Mouse (Mus musculus) adrenal gland, postnatal 36 days (tissue): ENCODE measurements around the gene Nol3. TPM values are rescaled to one million over a fixed set of nuclear protein-coding genes. Genes with fewer than 3 reads are reported as not detected.
"Not testable (repeated sequence)": the region's sequence is repeated elsewhere in the genome, so short reads cannot be mapped to it uniquely, and the experiment has no call there.

Experiments
- DNase-seq, 2 experiments: peaks; one replicate each; pipeline ENCODE4 v3.0.0; 2021; ENCODE audit warnings: mixed read lengths in 1 of 2
- total RNA-seq, 2 experiments: library from RNA; stranded (reverse); gene quantifications; 2 replicates each; pipeline ENCODE4 v1.2.3; 2021

Nol3 gene
- total RNA-seq, 2 experiments from 2014 or later, result 5.5 TPM

DNA sequence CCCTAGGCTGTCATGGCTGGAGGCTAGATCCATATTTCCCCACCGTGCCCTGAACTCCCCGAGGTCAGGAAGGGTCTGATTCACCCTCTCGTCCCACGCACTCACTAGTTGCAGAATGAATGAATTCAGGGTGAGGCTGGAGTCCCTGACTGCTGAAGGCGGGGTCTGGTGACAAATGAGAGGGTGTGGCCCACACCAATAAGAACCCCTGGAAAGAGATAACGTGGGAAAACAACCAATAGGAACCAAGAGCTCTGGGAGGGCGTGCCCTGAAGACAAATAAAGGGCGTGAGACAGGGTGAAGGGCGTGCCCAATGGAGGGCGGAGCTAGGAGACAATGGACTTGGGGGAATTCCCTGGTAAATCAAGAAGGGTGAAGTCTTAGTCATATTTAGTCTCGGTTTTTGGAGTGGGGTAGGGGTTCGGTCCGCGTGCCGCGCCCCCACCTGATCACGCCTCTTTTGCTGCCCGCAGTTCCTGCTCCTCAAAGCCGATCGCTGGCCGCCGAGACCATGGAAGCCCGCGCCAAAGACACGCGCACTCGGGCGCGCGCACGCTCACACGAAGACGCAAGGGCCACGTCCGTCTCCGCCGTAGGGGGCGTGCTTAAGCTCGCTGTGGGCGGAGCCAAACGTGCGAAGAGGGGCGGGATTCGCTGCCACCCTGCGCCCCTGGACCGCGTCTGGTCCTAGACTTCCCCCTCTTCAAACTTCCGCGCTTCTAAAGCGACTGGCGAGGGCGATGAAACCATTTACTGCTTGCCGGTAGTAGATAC, 13.2 kb downstream of the Nol3 start:
- peak; percentile 93 to 95 for DNase-seq

GRCm38 (mm10) chr8:105289805-105290460, 14.0 kb downstream of the Nol3 start, which contains the start of gene 4931428F04Rik:
TSS of gene 4931428F04Rik (minus strand) at chr8:105289864.
- DNase-seq, result peak; percentile 59 to 63

DNA sequence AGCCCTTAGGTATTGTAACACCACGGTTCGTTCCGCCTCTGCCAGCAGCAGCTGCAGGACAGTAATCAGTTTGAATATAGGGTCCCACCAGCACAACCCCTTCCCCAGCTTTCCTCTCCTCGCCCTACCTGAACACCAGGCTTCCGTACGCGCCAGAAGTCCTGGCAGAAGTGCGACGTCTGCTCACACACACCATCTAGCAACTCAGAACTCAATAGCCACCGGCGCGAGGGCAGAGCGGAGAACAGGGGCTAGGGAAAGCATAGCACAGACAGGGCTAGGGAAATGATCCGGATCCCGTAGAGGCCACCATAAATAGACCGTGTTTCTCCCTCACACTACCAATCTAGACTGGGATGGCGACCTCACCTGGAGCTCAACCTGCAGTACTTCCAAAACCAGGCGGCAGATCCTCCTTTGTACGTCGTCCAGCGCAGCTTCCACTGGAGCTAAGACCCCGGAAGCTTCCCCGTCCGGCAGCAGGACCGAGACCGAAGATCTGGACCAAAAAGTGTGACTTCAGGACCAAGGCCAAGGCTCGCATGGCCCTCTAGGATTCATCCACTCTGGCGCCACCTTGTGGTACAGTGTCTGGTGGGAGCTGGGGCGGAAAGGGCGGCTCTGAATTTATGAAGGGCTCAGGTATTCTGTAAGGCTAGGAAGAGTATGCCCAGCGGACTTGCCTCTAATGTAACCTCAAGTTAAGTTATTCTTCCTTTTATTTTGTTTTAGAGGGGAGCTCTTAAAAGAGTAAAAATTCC, 14.8 kb downstream of the Nol3 start:
- DNase-seq, result peak; percentile 90 to 92

GRCm38 (mm10) chr8:105291364-105291763, 15.4 kb downstream of the Nol3 start:
- not testable (repeated sequence) for DNase-seq

DNA sequence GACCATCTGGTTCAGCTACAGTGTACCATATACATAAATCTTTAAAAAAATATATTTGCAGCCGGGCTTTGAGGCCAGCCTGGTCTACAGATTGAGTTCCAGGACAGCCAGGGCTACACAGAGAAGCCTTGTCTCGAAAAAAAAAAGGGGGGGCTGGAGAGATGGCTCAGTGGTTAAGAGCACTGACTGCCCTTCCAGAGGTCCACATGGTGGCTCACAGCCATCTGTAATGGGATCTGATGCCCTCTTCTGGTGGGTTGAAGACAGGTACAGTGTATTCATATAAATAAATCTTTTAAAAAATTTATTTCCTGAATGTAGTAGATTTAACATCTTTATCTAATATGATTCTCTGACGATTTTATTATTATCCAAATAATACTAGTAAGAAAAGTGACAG, 15.9 kb downstream of the Nol3 start:
- not testable (repeated sequence) for DNase-seq

- DNase-seq, result no peak
Measured at GRCm38 (mm10) chr8:105292471-105292870, 16.5 kb downstream of the Nol3 start.

GRCm38 (mm10) chr8:105293405-105293804, 17.5 kb downstream of the Nol3 start:
- no peak for DNase-seq

- no peak for DNase-seq
Measured at GRCm38 (mm10) chr8:105294776-105295175, 18.8 kb downstream of the Nol3 start.

GRCm38 (mm10) chr8:105295256-105295655, 19.3 kb downstream of the Nol3 start:
- no peak for DNase-seq

DNA sequence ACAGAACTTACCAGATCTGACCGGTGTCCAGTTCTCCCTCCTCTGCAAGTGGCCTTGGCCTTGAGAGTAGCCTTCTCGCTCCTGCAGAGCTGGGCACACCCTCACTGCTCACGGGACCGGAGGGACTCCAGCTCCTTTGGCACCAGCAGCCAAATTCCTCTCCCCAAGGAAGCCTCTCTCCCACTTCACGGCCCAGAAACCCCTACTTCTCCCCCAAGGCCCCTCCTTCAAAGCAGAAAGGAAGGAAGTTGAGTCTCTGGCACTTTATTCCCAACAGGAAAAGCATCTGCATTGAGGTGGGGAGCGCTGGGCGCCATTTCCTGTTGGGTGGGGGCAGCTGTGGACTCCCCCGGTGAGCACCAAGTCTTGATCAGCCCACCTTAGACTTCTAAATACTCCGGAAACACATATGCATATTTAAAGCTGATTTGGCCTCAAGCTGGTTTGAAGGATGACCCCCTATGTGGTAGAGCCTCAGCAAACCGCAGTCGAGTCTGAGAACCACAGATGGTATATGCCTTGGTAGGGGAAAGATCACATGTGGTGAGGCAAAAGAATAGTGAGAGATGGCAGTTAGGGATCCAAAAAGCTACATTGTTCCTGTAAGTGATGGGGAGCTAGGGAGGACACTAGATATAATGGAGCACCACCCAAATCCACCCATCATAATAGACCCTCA, 20.1 kb downstream of the Nol3 start, which contains the start of gene Exoc3l:
Gene Exoc3l (minus strand): TSS at position 207 of the 679 bp plus-strand sequence.
- DNase-seq, result peak; percentile 81 to 82

GRCm38 (mm10) chr8:105297511-105298192, 21.7 kb downstream of the Nol3 start, which contains the start of gene E2f4:
TSS of gene E2f4 (plus strand) at chr8:105297663.
- DNase-seq, result peak; percentile 96 to 97

- no peak for DNase-seq
Measured at GRCm38 (mm10) chr8:105298351-105299252, 22.7 kb downstream of the Nol3 start.

GRCm38 (mm10) chr8:105299962-105300361, 24.0 kb downstream of the Nol3 start:
- no peak for DNase-seq

DNA sequence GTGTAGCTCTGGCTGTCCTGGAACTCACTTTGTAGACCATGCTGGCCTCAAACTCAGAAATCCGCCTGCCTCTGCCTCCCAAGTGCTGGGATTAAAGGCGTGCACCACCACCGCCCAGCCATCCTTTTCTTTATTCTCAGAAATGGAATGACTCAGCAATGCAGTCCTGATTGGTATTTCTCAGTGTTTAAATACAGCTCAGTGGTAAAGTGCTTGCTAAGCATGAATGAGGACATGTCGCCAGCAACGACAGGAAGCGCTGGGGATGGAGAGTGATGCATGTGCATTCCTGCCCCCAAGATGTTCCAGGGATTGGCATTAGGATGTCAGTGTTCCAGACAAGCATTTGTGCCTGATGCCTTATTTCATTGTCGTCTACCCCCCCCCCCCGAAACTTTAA, 27.5 kb downstream of the Nol3 start:
- DNase-seq, result no peak

DNA sequence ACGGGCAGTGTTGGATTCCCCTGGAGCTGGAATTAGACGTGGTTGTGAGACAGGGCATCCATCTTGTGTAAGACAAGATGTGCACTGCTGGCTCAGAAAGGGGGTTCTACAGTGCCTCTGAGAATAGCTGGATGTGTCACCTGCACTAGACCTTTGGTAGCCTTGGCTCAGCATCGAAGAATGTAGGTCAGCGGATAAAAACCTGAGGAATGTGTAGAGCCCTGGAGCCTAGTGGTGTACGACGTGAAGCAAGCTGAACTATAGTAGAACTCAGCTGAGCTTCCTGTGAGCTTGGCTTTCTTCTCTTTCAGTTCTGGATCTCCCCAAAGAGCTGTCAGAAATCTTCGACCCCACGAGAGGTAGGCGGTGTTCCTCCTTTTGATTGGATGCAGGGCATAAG, 27.9 kb downstream of the Nol3 start:
- DNase-seq, result no peak

DNA sequence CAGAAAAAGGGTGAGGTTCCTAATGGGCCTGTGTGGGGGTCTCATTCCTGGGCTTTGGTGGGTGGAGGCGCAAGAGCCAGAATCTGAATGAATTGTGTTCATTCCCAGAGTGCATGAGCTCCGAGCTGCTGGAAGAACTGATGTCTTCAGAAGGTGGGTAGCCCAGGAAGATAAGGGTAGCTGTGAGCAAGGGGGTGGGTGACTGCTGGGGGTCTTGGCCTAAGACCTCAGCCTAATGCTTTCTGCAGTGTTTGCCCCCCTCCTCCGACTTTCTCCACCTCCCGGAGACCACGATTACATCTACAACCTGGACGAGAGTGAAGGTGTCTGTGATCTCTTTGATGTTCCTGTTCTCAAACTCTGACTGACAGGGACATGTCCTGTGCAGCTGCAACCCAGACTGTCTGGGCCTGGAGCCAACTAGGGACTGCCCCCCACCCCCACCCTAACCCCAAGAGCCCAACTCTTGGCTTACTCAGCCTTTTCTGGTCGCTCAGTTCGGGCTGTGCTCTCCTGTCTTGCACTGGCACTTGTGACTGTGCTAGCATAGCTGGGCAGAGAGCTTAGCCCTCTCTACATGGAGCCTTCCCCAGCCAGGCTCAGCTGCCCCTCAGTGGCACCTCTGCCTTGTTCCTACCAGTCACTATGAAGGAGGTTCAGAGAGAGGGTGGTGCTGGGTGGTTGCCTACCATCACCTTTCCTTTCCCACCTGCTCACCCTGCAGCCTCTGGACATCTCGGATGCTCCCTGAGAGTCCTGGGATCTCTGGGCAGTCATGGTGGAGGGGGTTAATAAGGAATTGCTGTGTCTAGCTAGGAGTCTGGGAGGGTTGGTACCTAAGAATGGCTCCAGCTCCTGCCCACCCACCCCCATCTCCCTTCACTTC, 28.6 kb downstream of the Nol3 start:
- no peak for DNase-seq

DNA sequence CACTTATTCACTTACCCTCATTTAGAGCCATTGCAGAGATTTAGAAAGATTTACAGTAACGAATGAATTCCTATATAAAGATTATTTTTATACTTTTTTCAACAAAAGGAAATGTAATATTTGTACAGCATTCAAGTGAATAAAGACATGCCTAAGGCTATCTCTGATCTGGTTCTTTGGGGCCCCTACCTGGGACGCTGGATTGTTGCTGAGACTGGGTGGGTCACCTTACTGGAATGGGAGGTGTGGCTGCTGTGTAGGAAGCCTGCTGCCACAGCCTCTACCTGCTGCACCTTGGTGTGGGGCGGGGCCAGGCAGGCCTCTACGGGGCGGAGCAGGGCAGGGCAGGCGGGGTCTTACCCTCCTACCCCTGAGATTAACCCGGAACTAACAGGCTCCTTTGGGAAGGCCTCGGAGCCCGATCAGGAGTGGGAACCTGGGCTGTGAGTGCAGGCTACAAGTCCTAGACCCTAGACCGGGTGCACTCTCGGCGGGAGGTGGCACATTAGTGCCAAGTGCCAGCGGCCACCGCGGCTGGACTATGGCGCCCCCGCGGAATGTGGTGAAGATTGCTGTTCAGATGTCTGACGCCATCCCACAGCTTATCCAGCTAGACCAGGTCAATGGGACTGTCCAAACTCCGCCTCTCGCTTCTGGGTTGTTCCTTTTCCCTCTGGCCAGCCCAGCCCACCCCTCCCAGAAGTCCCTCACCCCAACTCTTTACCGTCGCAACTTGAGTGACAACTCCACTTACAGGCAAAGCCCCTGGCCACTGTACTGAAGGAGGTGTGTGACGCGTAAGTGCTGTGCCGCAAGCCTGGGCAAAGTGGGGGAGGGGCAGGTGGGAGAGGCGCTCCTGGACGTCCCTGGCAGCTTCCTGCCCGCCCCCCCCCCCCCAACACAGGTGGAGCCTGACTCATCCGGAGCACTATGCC, 29.5 kb downstream of the Nol3 start, which contains the start of gene Elmo3:
Gene Elmo3 (plus strand): TSS at position 391 of the 935 bp plus-strand sequence.
- DNase-seq, result peak; percentile 69 to 81

DNA sequence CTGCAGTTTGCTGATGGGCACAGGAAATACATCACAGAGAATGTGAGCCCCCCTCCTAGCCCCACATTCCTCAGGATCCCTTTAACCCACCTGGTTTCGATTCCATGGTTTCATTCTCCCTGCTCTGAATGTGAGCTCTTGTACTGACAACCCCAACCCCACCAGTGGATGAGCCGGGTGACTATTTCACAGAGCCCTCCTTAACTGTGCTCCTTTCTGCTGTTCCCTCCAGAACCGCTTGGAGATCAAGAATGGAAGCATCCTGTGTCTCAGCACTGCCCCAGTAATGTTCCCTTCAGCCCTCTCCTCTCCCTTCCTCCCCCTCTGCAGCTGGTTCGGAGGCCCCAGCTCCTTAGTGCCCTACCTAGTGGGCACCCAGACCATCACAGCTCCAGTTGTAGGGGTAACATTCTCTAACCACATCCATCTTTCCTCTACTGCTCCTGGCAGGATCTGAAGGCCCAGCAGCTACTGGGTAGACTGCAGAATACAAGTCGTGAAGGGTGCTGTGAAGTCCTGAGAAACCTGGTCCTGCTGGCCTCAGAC, 30.3 kb downstream of the Nol3 start:
- no peak for DNase-seq
